Mouse (Mus musculus) embryonic facial prominence, embryonic 10.5 days (tissue): Measurements from ENCODE around the gene Pkp4. TPM values are rescaled to one million over a fixed set of nuclear protein-coding genes. Genes with fewer than 3 reads are reported as not detected.

ENCODE experiments used
- DNase-seq: peaks from one replicate; pipeline ENCODE4 v3.0.0-alpha.2; 2017; ENCODE audit warnings: low spot score
- H3K27ac ChIP-seq: fragments of 300-500 bp; sonication (generic); replicated peaks from 2 replicates; pipeline ENCODE4 v1.5.1; 2016; ENCODE audit warnings: mild to moderate bottlenecking
- H3K27me3 ChIP-seq: fragments of 300-500 bp; sonication (generic); replicated peaks from 2 replicates; pipeline ENCODE4 v1.6.1; 2016; ENCODE audit warnings: low read depth, mild to moderate bottlenecking; ENCODE audit not compliant: poor library complexity, severe bottlenecking
- H3K36me3 ChIP-seq: fragments of 300-500 bp; sonication (generic); replicated peaks from 2 replicates; pipeline ENCODE4 v1.6.1; 2016; ENCODE audit warnings: mild to moderate bottlenecking, moderate library complexity
- H3K4me1 ChIP-seq: fragments of 300-500 bp; sonication (generic); 2 replicates; pipeline ENCODE4 v1.6.1; 2016
- H3K4me3 ChIP-seq: fragments of 300-500 bp; sonication (generic); 2 replicates; pipeline ENCODE4 v1.5.1; 2016; ENCODE audit warnings: mild to moderate bottlenecking, moderate library complexity
- H3K9me3 ChIP-seq: fragments of 300-500 bp; sonication (generic); 2 replicates; pipeline ENCODE4 v1.6.1; 2016; ENCODE audit warnings: mild to moderate bottlenecking
- WGBS: fragments of 180-500 bp; shearing (Covaris S2); methylation state at CpG from one replicate; pipeline ENCODE4 v1.1.7; 2016; 5-methylcytosine and 5-hydroxymethylcytosine counted together
- polyA plus RNA-seq: library from polyadenylated mRNA; unstranded; fragments of >200 nt; fragmentation: Nextera tagmentation; extraction: Ambion mirVana; gene quantifications from 2 replicates; pipeline ENCODE4 v1.2.1, GENCODE M21; 2016

Gene Pkp4
- polyA plus RNA-seq, 1 experiment from 2014 or later, result 17.2 TPM

GRCm38 (mm10) chr2:59338501-59338900, 177.9 kb downstream of the Pkp4 start:
- H3K9me3 ChIP-seq, result no peaks in the 10 kb centered on the region
- H3K27me3 ChIP-seq, result no peaks in the 10 kb centered on the region
- no peak overlapping the region for H3K4me3 ChIP-seq
- H3K4me1 ChIP-seq, result peaks cover 7% of the 10 kb centered on the region
- no peak overlapping the region for H3K27ac ChIP-seq
- H3K36me3 ChIP-seq, result peaks cover 75% of the 10 kb centered on the region
- DNase-seq, result no peak
- WGBS, result 53% methylated on average over 11 of the region's 11 CpGs

GRCm38 (mm10) chr2:59338926-59339325, 178.3 kb downstream of the Pkp4 start:
- peaks cover 75% of the 10 kb centered on the region for H3K36me3 ChIP-seq
- no peak overlapping the region for H3K4me3 ChIP-seq
- H3K27me3 ChIP-seq, result no peaks in the 10 kb centered on the region
- H3K9me3 ChIP-seq, result no peaks in the 10 kb centered on the region
- H3K4me1 ChIP-seq, result peaks cover 7% of the 10 kb centered on the region
- no peak overlapping the region for H3K27ac ChIP-seq
- no peak for DNase-seq
- WGBS, result 82% methylated on average over 8 of the region's 8 CpGs

GRCm38 (mm10) chr2:59339776-59340539, 179.3 kb downstream of the Pkp4 start:
- no peaks in the 10 kb centered on the region for H3K9me3 ChIP-seq
- no peak overlapping the region for H3K4me3 ChIP-seq
- peaks cover 7% of the 10 kb centered on the region for H3K4me1 ChIP-seq
- DNase-seq, result no peak
- peaks cover 78% of the 10 kb centered on the region for H3K36me3 ChIP-seq
- H3K27me3 ChIP-seq, result no peaks in the 10 kb centered on the region
- H3K27ac ChIP-seq, result no peak overlapping the region
- WGBS, result 92% methylated on average over 5 of the region's 5 CpGs

- no peak overlapping the region for H3K27ac ChIP-seq
- no peaks in the 10 kb centered on the region for H3K27me3 ChIP-seq
- H3K9me3 ChIP-seq, result no peaks in the 10 kb centered on the region
- H3K4me1 ChIP-seq, result peaks cover 7% of the 10 kb centered on the region
- no peak for DNase-seq
- WGBS, result 98% methylated on average over 1 of the region's 1 CpGs
- peaks cover 86% of the 10 kb centered on the region for H3K36me3 ChIP-seq
- no peak overlapping the region for H3K4me3 ChIP-seq
These were observed 180.2 kb downstream of the Pkp4 start for GRCm38 (mm10) chr2:59340878-59341277.

- H3K9me3 ChIP-seq, result no peaks in the 10 kb centered on the region
- no peak overlapping the region for H3K27ac ChIP-seq
- H3K36me3 ChIP-seq, result peaks cover 88% of the 10 kb centered on the region
- no peaks in the 10 kb centered on the region for H3K27me3 ChIP-seq
- DNase-seq, result no peak
- H3K4me1 ChIP-seq, result peaks cover 12% of the 10 kb centered on the region
- H3K4me3 ChIP-seq, result no peak overlapping the region
- 95% methylated on average over 6 of the region's 6 CpGs for WGBS
These were observed 182.1 kb downstream of the Pkp4 start for GRCm38 (mm10) chr2:59342591-59343210.

- no peaks in the 10 kb centered on the region for H3K27me3 ChIP-seq
- no peaks in the 10 kb centered on the region for H3K9me3 ChIP-seq
- 0 out of 2 replicates have a peak, but pooled peaks cover 6% of the 10 kb centered on the region for H3K4me1 ChIP-seq
- WGBS, result 93% methylated on average over 11 of the region's 11 CpGs
- H3K36me3 ChIP-seq, result peaks cover 88% of the 10 kb centered on the region
- DNase-seq, result no peak
- no peak overlapping the region for H3K4me3 ChIP-seq
- H3K27ac ChIP-seq, result no peak overlapping the region
These were observed 183.2 kb downstream of the Pkp4 start for GRCm38 (mm10) chr2:59343834-59344233.

GRCm38 (mm10) chr2:59344699-59345098, 184.0 kb downstream of the Pkp4 start:
- Histone ChIP-seq H3K4me1 (0 out of 2 replicates have a peak, but pooled peaks cover 5% of the 10 kb centered on the region), H3K36me3 (peaks cover 87% of the 10 kb centered on the region), H3K4me3 (no peak overlapping the region), H3K27ac (no peak overlapping the region), H3K27me3 (no peaks in the 10 kb centered on the region), H3K9me3 (no peaks in the 10 kb centered on the region)
- no peak for DNase-seq
- 95% methylated on average over 13 of the region's 13 CpGs for WGBS

- H3K4me3 ChIP-seq, result no peak overlapping the region
- no peaks in the 10 kb centered on the region for H3K9me3 ChIP-seq
- 92% methylated on average over 11 of the region's 11 CpGs for WGBS
- no peak overlapping the region for H3K27ac ChIP-seq
- 0 out of 2 replicates have a peak, but pooled peaks cover 5% of the 10 kb centered on the region for H3K4me1 ChIP-seq
- peaks cover 87% of the 10 kb centered on the region for H3K36me3 ChIP-seq
- no peak for DNase-seq
- no peaks in the 10 kb centered on the region for H3K27me3 ChIP-seq
These were observed 184.6 kb downstream of the Pkp4 start for GRCm38 (mm10) chr2:59345141-59345839.

GRCm38 (mm10) chr2:59346443-59346842, 185.8 kb downstream of the Pkp4 start:
- Histone ChIP-seq H3K27ac (no peak overlapping the region), H3K27me3 (no peaks in the 10 kb centered on the region), H3K9me3 (no peaks in the 10 kb centered on the region), H3K36me3 (peaks cover 89% of the 10 kb centered on the region), H3K4me1 (0 out of 2 replicates have a peak, but pooled peaks cover 5% of the 10 kb centered on the region), H3K4me3 (no peak overlapping the region)
- 81% methylated on average over 12 of the region's 12 CpGs for WGBS
- no peak for DNase-seq

GRCm38 (mm10) chr2:59348585-59348984, 187.9 kb downstream of the Pkp4 start:
- 94% methylated on average over 8 of the region's 8 CpGs for WGBS
- H3K9me3 ChIP-seq, result no peaks in the 10 kb centered on the region
- H3K4me1 ChIP-seq, result peaks cover 18% of the 10 kb centered on the region
- H3K36me3 ChIP-seq, result peaks cover 85% of the 10 kb centered on the region
- no peak for DNase-seq
- H3K27me3 ChIP-seq, result no peaks in the 10 kb centered on the region
- H3K27ac ChIP-seq, result no peak overlapping the region
- no peak overlapping the region for H3K4me3 ChIP-seq

GRCm38 (mm10) chr2:59350094-59350493, 189.4 kb downstream of the Pkp4 start:
- peaks cover 86% of the 10 kb centered on the region for H3K36me3 ChIP-seq

GRCm38 (mm10) chr2:59351303-59352099, 190.9 kb downstream of the Pkp4 start:
- Histone ChIP-seq H3K9me3 (no peaks in the 10 kb centered on the region), H3K36me3 (peaks cover 87% of the 10 kb centered on the region), H3K27me3 (no peaks in the 10 kb centered on the region), H3K4me3 (no peak overlapping the region), H3K27ac (0 out of 2 replicates have a peak overlapping the region, but pooled peaks have one; percentile 2), H3K4me1 (peaks cover 16% of the 10 kb centered on the region)
- no peak for DNase-seq
- 79% methylated on average over 16 of the region's 16 CpGs for WGBS

More at GRCm38 (mm10) chr2:59350094-59350493, 189.4 kb downstream of the Pkp4 start:
- peaks cover 18% of the 10 kb centered on the region for H3K4me1 ChIP-seq
- 76% methylated on average over 3 of the region's 3 CpGs for WGBS
- no peaks in the 10 kb centered on the region for H3K27me3 ChIP-seq
- H3K4me3 ChIP-seq, result no peak overlapping the region
- DNase-seq, result no peak
- H3K9me3 ChIP-seq, result no peaks in the 10 kb centered on the region
- H3K27ac ChIP-seq, result no peak overlapping the region
